Mouse (Mus musculus) monocyte, adult 5-6 weeks (primary cell): ENCODE data around the gene Trim9. TPM values are rescaled to one million over a fixed set of nuclear protein-coding genes. Genes with fewer than 3 reads are reported as not detected.

ENCODE experiments used
- ATAC-seq: fragments of 153-309, 156-312 bp; replicated peaks from 2 replicates; pipeline ENCODE4 v1.8.0; 2017; ENCODE audit warnings: mild to moderate bottlenecking; ENCODE audit not compliant: low TSS enrichment, insufficient number of reproducible peaks, severe bottlenecking, poor library complexity, low FRiP score
- total RNA-seq: library from RNA; stranded (forward); fragments of 200-1000, 200-491, 200-594 nt; gene quantifications from 3 replicates; pipeline ENCODE4 v1.2.3, GENCODE M21; 2017

Trim9 gene
- total RNA-seq, 1 experiment from 2014 or later: not detected

DNA sequence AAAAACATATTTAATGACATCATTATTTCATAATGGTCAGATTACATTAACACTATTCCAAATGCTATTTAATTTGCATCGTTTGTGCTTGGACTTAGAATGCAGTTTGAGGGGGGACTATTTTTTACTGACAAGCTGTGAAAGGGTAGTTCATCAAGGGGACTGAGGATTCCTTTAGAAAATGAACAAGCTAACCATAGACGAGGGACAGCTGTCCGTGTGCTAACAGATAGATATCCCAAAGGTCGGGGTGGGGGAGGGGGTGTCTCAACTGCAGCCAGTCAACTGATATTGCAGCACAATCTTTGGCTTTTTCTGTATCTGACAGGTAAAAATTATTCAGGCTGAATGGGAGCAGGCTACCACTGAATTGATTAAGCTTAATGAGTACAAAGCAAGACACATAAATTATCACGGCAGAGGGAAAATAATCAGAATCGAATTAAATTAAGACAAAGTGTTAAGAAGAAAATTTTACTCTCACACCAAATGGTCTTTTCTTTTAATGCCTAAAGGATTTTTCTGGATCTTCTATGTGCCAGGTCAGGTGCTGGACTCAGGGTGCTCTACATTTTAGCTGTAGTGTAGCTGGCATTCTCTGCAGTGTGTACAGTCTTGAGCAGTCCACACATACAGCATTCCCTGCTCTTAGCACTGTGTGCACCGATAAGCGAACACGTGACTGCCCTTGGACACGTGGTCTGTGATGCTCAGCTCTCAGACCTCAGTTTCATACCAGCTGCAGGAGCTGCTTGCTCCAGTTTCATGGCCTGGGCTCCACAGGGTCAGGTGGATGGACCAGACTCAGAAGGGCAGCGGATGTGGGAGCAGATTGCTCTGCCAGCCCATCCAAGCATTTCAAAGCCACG, 70.1 kb downstream of the Trim9 start:
- ATAC-seq: no peak

- no peak for ATAC-seq
Measured at GRCm38 (mm10) chr12:70269724-70270123, 77.7 kb downstream of the Trim9 start.

DNA sequence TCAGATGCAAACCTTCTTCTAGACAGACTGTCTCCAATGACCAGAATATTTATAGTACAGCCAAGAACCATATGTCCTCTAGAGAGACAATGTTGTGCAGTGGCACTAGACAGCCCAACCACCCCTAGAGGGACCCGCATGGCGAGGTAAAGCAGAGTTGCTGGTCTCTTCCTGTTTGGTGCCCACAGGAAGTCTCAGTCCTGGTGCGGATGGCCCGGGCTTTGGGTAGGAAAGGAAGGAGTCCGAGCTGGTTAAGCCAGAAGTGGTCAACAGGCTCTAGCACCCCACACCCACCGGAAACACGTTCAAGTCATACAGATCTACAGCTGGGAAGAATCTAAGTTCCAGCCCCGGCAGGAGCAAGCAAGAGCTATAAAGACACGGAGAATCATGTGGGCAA, 80.1 kb downstream of the Trim9 start:
- 0 out of 2 replicates have a peak, but pooled peaks have one; percentile 43 for ATAC-seq

DNA sequence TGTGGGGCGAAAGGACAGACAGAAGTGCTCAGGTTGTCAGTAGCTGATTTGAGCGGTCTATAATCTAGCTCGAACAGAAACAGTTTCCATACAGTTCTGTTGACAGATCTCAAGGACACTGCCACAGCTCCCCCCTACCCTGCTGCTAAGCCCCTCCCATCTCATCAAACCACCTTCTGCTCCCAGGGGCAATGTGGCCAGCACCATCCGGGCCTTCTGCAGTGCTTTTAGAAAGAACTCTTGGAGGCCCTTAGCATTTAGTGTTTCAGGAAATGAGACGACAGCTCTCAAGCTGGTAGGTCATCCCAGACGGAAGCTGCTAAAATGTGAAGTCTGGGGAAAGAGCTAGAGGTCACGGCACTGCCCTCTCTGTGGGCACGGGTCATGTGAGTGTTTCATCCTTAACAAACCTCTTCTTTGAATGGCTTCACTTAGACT, 80.9 kb downstream of the Trim9 start:
- ATAC-seq: no peak

GRCm38 (mm10) chr12:70263721-70264120, 83.7 kb downstream of the Trim9 start:
- ATAC-seq: no peak

- ATAC-seq: no peak
Measured at GRCm38 (mm10) chr12:70262271-70262953, 85.0 kb downstream of the Trim9 start.

GRCm38 (mm10) chr12:70251210-70251884, 96.1 kb downstream of the Trim9 start:
- ATAC-seq: peak; percentile 68; the same call in 1 of the 2 replicates

GRCm38 (mm10) chr12:70249616-70250157, 97.7 kb downstream of the Trim9 start:
- ATAC-seq: no peak

DNA sequence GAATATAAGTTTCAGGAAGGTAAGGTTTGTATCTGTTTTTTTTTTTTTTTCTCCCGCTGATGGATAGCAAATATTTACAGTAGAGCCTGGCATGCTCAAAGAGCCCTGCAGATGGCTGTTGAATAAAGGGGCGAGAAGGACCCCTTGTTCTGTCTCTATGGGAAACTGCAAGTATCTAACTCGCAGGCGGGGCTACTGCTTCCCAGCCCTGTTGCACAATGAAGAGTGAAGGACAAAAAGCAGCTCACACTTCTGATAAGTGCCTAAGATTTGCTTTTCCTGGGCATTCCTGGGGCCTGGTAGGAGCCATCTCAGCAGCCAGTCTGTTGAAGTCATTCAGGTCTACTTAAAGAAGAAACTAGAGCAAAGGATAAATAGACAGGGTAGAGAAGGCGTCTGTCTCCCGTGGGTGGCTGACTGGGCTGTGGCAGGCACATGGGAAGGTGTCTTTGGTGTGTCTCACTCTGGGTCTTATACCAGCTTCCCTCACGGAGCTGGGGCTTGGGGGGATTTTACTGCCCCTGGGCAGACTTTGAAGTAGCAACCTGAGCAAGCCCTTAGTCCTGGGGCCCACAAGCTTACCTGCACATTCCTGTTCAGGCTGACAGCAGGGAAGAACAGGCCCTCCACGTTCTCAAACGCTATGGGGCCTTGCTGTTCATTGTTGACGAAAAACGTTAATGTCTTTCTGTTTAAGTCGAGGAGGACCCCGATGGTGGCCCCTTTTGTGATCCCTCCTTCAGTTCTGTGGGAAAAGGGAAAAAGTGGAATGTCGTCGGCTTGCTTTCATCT, 99.5 kb downstream of the Trim9 start:
- no peak for ATAC-seq

- ATAC-seq: no peak
Measured at GRCm38 (mm10) chr12:70242550-70242949, 104.9 kb downstream of the Trim9 start.

- no peak for ATAC-seq
Measured at GRCm38 (mm10) chr12:70239741-70240140, 107.7 kb downstream of the Trim9 start.

DNA sequence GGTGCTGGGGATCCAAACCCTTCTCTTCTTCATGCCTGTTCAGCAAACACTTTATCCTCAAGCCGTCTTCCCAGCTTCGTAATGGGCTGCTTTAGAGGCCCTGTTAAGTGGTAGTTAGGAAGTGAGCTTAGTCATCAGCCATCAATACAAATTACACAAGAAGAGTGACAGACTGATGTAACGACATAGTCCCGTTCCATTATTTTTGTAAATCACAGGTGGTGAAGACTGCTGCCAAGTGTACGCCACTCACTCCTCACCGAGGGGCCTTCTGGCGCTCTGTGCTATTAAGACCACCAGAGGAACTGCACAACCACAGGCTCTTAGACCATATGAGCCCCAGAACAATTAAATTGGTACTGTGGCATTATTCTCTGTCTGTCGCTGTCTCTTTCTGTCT, 108.8 kb downstream of the Trim9 start:
- no peak for ATAC-seq

DNA sequence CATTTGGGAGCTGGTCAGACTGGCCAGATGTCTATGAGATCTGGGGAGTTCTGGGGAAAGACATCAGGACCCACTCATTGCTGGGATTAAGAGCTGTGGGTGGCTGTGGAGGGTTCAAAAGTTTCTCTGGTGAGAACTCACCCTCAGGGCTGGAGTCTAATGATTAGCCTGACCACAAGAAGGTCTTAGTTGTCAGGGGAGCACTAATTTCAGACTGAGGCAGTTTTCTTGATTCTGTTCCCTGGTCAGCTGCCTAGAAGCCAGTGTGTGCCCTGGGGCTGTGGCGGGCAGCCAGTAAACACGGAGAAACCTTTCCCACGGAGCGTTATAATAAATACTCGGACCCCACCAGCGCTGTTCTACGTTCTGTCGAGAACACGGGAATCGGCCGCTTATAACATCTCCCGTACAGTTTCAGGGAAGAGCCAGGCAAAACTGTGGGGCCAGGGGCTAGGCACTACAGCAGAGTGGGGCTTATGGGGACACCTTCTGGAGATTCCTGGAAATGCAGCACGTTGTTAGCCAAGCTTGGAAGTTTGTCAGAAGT, 112.4 kb downstream of the Trim9 start:
- peak; percentile 49; the same call in 1 of the 2 replicates for ATAC-seq

- ATAC-seq: peak; percentile 66
Measured at GRCm38 (mm10) chr12:70234411-70234810, 113.0 kb downstream of the Trim9 start.

- ATAC-seq: peak; percentile 55
Measured at GRCm38 (mm10) chr12:70233637-70234315, 113.6 kb downstream of the Trim9 start.

DNA sequence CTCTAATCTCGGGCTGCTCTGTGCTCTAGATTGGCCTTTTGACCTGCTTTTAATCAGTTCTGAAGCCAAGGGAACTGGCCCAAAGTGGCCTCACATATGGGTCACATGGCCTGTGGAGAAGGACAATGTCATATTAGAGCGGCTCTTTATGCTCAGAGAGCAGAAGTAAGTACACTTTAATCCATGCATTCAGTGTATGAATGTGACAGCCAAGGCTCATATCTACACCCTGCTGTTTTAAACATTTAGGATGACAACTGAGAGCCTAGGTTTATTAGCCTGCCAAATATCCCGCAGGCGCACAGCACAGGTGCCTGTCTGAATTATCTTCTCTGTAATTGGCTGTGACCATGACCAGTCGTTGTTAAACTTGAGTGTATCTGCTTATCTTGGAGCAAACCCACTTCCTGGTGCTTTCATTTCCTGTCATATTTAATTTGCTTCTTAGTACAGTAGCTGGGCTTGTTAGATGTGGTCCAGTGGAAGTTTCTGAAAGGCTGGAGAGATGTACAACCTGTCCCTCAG, 115.3 kb downstream of the Trim9 start:
- ATAC-seq: no peak

GRCm38 (mm10) chr12:70231294-70231693, 116.1 kb downstream of the Trim9 start, which contains the start of gene Pygl:
Pygl (minus strand) TSS chr12:70231488.
- no peak for ATAC-seq
